Mouse (Mus musculus): ENCODE results near the gene Vsig1.

DNA sequence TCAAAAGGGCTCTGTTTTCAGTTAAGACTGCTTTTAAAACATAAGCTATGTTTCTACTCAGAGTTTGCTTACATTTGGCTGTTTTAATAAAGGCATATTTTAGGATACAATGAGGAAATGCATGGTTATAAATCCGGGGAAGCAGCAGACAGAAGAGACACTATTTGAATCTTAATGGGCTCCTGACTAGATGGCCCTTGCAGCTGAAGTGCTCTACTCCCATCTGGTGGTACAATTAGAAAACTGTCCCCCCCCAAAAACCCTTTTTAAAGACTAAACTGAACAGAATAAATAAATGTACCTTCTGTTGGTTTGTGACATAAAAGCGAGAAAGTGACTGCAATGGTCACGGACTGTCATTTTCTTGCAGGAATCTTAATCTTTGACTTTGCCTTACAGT is 24.7 kb downstream of the Vsig1 start:
- no peak for TF ChIP-seq GATA1 (IDR thresholded peaks at IDR 0.05; ENCODE audit: low read length)
- TF ChIP-seq TAL1 (IDR thresholded peaks at IDR 0.05; ENCODE audit: low read length) = no peak

Measured in erythroblast, embryonic 14.5 days (primary cell).